Mouse (Mus musculus) heart, adult 2 months (tissue): ENCODE measurements around the gene Gdpd3. TPM values are rescaled to one million over a fixed set of nuclear protein-coding genes. Genes with fewer than 3 reads are reported as not detected.
A peak's percentile ranks its signal among the peaks of the same experiment; 100 is the strongest.
"Not testable (repeated sequence)": the region's sequence is repeated elsewhere in the genome, so short reads cannot be mapped to it uniquely, and the experiment has no call there.

Experiments
- DNase-seq, 2 experiments: peaks; one replicate each; pipeline ENCODE4 v3.0.0; 2021
- H3K27ac ChIP-seq: fragments of 200-600 bp; 2 replicates; pipeline ENCODE4 v1.8.1; 2022
- H3K27me3 ChIP-seq: fragments of 200-500 bp; 2 replicates; pipeline ENCODE4 v1.6.1; 2012; ENCODE audit warnings: mild to moderate bottlenecking, low read length, inconsistent platforms, mixed read lengths; ENCODE audit not compliant: control insufficient read depth, insufficient read depth
- H3K36me3 ChIP-seq: fragments of 200-500 bp; 2 replicates; pipeline ENCODE4 v1.6.1; 2012; ENCODE audit warnings: low read length, inconsistent platforms; ENCODE audit not compliant: control insufficient read depth, insufficient read depth
- H3K4me1 ChIP-seq: fragments of 200-500 bp; 2 replicates; pipeline ENCODE4 v1.6.1; 2011; ENCODE audit warnings: low read length; ENCODE audit not compliant: control insufficient read depth, insufficient read depth
- H3K4me3 ChIP-seq: fragments of 200-600 bp; 2 replicates; pipeline ENCODE4 v1.8.1; 2022
- H3K79me2 ChIP-seq: fragments of 200-500 bp; replicated peaks from 2 replicates; pipeline ENCODE4 v1.6.1; 2012; ENCODE audit warnings: mild to moderate bottlenecking, inconsistent platforms, low read length, moderate library complexity, mixed read lengths; ENCODE audit not compliant: control insufficient read depth, insufficient read depth
- H3K9ac ChIP-seq: fragments of 200-500 bp; 2 replicates; pipeline ENCODE4 v1.6.1; 2012; ENCODE audit warnings: low read depth, mild to moderate bottlenecking, control low read depth, inconsistent platforms, low read length, mixed read lengths
- CTCF ChIP-seq: fragments of 200-600 bp; IDR thresholded peaks from 2 replicates; pipeline ENCODE4 v1.8.1; 2022; ENCODE audit warnings: antibody characterized with exemption, mild to moderate bottlenecking, moderate library complexity
- EP300 ChIP-seq: fragments of 200-500 bp; IDR thresholded peaks from 2 replicates; pipeline ENCODE4 v1.6.1; 2011; ENCODE audit warnings: low read depth, low read length, control low read depth; ENCODE audit not compliant: insufficient read depth
- POLR2A ChIP-seq: fragments of 200-500 bp; IDR thresholded peaks from 2 replicates; pipeline ENCODE4 v1.6.1; 2011; ENCODE audit warnings: mild to moderate bottlenecking, low read depth, low read length, control low read depth; ENCODE audit not compliant: insufficient read depth
- WGBS: fragments of 180-500 bp; shearing (Covaris S2); methylation state at CpG from one replicate; pipeline ENCODE4 v1.1.7; 2018; 5-methylcytosine and 5-hydroxymethylcytosine counted together
- intact Hi-C: fragments of 180-260 bp; cut with DNase I; formaldehyde crosslinking; loops from one replicate; pipeline ENCODE4 v1.15.1; 2025
- polyA plus RNA-seq: library from polyadenylated mRNA; depleted of rRNA; stranded (reverse); fragments of >200 nt; gene quantifications from 2 replicates; pipeline ENCODE4 v1.2.3, GENCODE M21; 2012
- total RNA-seq, 2 experiments: library from RNA; stranded (reverse); gene quantifications; 2 replicates each; pipeline ENCODE4 v1.2.3; 2021

Gene Gdpd3
- total and polyA plus RNA-seq, 3 experiments: 1.3 to 4.3 (median 1.3) TPM

DNA sequence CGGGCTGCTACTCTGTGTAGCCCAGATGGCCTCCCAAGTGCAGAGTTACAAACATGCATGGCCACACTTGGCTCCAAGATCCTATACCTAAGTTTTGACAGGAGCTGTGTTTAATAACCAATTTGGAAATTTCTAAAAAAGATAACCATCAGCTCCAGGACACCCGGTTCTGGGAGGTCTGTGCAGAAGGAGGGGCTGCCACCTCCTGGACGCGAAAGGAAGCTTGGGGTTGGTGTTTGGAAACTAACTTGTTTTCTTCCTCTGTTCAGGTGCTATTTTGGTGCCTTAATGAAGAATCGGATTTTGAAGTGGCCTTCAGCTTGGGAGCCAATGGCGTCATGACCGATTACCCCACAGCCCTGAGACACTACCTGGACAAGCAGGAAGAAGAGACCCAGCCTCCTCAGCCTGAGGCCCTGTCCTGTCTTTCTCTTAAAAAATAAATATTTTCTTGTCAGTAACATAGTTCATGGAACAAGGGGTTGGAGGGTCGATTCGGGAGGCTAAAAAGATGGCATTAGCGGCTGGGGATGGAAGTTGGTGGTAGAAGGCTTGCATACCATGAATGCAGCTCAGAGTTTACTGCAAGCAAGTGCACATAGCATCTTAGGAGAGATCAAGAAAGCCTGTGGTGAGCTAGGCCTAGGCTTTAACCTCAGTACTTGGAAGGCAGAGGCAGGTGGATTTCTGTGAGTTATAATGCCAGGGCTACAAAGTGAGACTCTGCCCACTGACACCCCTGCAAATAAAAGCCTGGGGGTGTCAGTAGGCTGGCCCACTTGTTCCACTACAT is 9.2 kb downstream of the Gdpd3 start:
- TF ChIP-seq CTCF (peak; percentile 62), EP300 (no peak)
- Histone ChIP-seq H3K27ac (peak overlapping the region; percentile 99), H3K4me1 (peaks cover 12% of the 10 kb centered on the region), H3K79me2 (peaks cover 5% of the 10 kb centered on the region), H3K27me3 (no peaks in the 10 kb centered on the region), H3K9ac (no peak overlapping the region), H3K36me3 (peaks cover 5% of the 10 kb centered on the region), H3K4me3 (no peak overlapping the region)
- no peak for DNase-seq
- intact Hi-C loops: no loop called here
- 70% methylated on average over 10 of the region's 10 CpGs for WGBS

- WGBS: 58% methylated on average over 3 of the region's 3 CpGs
- peak overlapping the region; percentile 39 for H3K4me3 ChIP-seq
- intact Hi-C loops: loop anchor here (2.0 kb wide), 1 partner anchor 15 kb away; no protein-coding TSS in a partner anchor
Measured at GRCm38 (mm10) chr7:126775978-126776234, 9.8 kb downstream of the Gdpd3 start.

DNA sequence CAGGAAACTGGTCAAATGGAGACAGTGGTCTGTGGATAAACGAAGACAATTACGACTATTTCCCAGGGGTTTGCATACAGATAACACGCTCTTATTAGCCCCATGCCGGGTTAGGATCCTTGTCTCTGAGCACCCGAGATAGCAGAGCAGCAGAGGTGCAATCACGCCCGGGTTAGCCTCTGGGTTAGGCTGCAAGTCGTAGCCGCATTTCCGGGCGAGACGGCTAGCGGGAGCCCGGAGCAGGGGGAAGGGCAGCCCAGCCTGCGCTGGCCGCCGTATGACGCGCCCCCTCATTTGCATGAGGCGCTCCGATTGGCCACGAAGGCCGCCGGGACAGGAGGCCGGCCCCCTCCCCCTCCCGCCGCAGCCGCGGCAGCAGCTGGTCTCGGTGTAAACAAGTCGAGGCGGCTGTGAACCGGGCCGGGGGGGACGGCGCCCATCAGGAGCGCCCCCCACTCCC is 10.5 kb downstream of the Gdpd3 start, which contains the start of gene Ypel3:
Ypel3 (plus strand) TSS at position 358 of the 460 bp plus-strand sequence.
- DNase-seq: peak; percentile 95 to 98
- Histone ChIP-seq H3K79me2 (peaks cover 5% of the 10 kb centered on the region), H3K9ac (peak within 1 kb of the TSS; percentile 97), H3K27me3 (no peaks in the 10 kb centered on the region), H3K27ac (peak within 1 kb of the TSS; percentile 99), H3K4me3 (peak within 1 kb of the TSS; percentile 84), H3K36me3 (peaks cover 5% of the 10 kb centered on the region), H3K4me1 (peaks cover 12% of the 10 kb centered on the region)
- WGBS: 1% methylated on average over 37 of the region's 37 CpGs
- peak; percentile 84 for TF ChIP-seq POLR2A
- TF ChIP-seq EP300: 0 out of 2 replicates have a peak, but pooled peaks have one; percentile 61
- TF ChIP-seq CTCF: no peak
- intact Hi-C loops: loop anchor here (2.0 kb wide), 1 partner anchor 16 kb away; no protein-coding TSS in a partner anchor

More at GRCm38 (mm10) chr7:126775978-126776234, 9.8 kb downstream of the Gdpd3 start:
- peaks cover 12% of the 10 kb centered on the region for H3K4me1 ChIP-seq
- peaks cover 5% of the 10 kb centered on the region for H3K79me2 ChIP-seq
- H3K9ac ChIP-seq: no peak overlapping the region
- no peaks in the 10 kb centered on the region for H3K27me3 ChIP-seq
- peaks cover 5% of the 10 kb centered on the region for H3K36me3 ChIP-seq
- TF ChIP-seq EP300 (no peak), POLR2A (no peak), CTCF (no peak)
- H3K27ac ChIP-seq: peak overlapping the region; percentile 99
- no peak for DNase-seq

DNA sequence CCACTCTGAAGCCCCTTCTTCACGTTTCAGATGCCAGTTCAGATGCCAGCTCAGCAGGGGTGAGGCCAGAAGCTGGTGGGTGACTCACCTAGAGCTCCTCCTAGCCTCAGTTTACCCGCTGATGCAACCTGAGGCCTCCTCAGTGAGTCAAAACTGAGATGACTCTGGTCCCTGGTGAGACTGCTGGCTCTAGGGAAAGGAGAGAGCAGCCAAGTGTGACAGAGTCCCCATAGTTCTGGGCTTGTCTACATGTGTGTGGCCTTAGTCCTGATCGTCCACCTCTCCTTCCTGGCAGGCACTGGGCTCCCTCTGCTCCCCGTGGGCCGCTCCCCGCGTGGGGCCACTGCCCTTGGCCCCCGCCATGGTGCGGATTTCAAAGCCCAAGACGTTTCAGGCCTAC is 11.3 kb downstream of the Gdpd3 start:
- H3K4me3 ChIP-seq: peak overlapping the region; percentile 84
- peak overlapping the region; percentile 97 for H3K9ac ChIP-seq
- H3K79me2 ChIP-seq: peaks cover 5% of the 10 kb centered on the region
- H3K27ac ChIP-seq: peak overlapping the region; percentile 99
- peak; percentile 46 to 62 for DNase-seq
- intact Hi-C loops: loop anchor here (2.0 kb wide), 1 partner anchor 17 kb away; no protein-coding TSS in a partner anchor
- 32% methylated on average over 10 of the region's 10 CpGs for whole genome bisulfite sequencing
- H3K36me3 ChIP-seq: peaks cover 5% of the 10 kb centered on the region
- peaks cover 12% of the 10 kb centered on the region for H3K4me1 ChIP-seq
- no peak for TF ChIP-seq EP300
- no peak for TF ChIP-seq CTCF
- no peak for TF ChIP-seq POLR2A
- no peaks in the 10 kb centered on the region for H3K27me3 ChIP-seq

- TF ChIP-seq POLR2A (no peak), CTCF (no peak), EP300 (no peak)
- Histone ChIP-seq H3K27ac (peak overlapping the region; percentile 99; the same call in 1 of the 2 replicates), H3K36me3 (peaks cover 5% of the 10 kb centered on the region), H3K9ac (no peak overlapping the region; the same call in 1 of the 2 replicates), H3K4me1 (peaks cover 12% of the 10 kb centered on the region), H3K27me3 (no peaks in the 10 kb centered on the region), H3K4me3 (peak overlapping the region; percentile 84), H3K79me2 (peaks cover 5% of the 10 kb centered on the region)
- WGBS: 86% methylated on average over 3 of the region's 3 CpGs
- DNase-seq: no peak
- intact Hi-C loops: no loop called here
Measured at GRCm38 (mm10) chr7:126778147-126778546, 12.0 kb downstream of the Gdpd3 start.

DNA sequence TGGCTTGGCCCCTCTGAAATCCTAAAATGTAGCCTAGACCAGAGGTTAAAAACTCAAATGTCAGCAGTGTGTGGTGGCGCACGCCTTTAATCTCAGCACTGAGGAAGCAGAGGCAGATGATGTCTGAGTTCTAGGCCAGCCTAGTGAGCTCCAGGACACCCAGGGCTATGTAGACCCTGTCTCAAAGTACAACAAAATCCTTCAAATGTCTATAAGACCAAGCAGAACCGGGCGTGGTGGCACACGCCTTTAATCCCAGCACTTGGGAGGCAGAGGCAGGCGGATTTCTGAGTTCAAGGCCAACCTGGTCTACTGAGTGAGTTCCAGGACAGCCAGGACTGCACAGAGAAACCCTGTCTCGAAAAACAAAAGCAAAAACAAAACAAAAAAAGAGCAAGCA is 13.0 kb downstream of the Gdpd3 start:
- DNase-seq, H3K36me3 ChIP-seq, H3K79me2 ChIP-seq, intact Hi-C loops, H3K27ac ChIP-seq, H3K27me3 ChIP-seq, H3K9ac ChIP-seq, H3K4me3 ChIP-seq: not testable (repeated sequence)
- peaks cover 12% of the 10 kb centered on the region for H3K4me1 ChIP-seq
- 92% methylated on average over 7 of the region's 7 CpGs for WGBS
